Mouse (Mus musculus): ENCODE results near the gene Igsf8. TPM values are rescaled to one million over a fixed set of nuclear protein-coding genes. Genes with fewer than 3 reads are reported as not detected.

Igsf8 gene
- polyA plus RNA-seq, 1 experiment from 2014 or later, result 45.9 TPM

GRCm38 (mm10) chr1:172349916-172350812, 88.7 kb downstream of the Igsf8 start:
- no peak overlapping the region for H3K27ac ChIP-seq
- H3K4me2 ChIP-seq, result 0 out of 2 replicates have a peak overlapping the region, but pooled peaks have one; percentile 17
- no peaks in the 10 kb centered on the region for H3K36me3 ChIP-seq
- peaks cover 12% of the 10 kb centered on the region; the same call in 1 of the 2 replicates for H3K4me1 ChIP-seq (replicated peaks)
- peak; percentile 45; the same call in 1 of the 2 replicates for ATAC-seq (ENCODE audit: insufficient number of reproducible peaks, insufficient read depth, low FRiP score, low TSS enrichment, low read depth)
- H3K4me3 ChIP-seq (replicated peaks), result no peak overlapping the region
- H3K27me3 ChIP-seq, result peaks cover 48% of the 10 kb centered on the region
- H3K9me3 ChIP-seq, result no peaks in the 10 kb centered on the region
- 14% methylated on average over 19 of the region's 19 CpGs for WGBS
- no peak overlapping the region for H3K9ac ChIP-seq (replicated peaks)

- Histone ChIP-seq H3K4me3 (replicated peaks) (no peak overlapping the region), H3K9ac (replicated peaks) (no peak overlapping the region), H3K27me3 (peaks cover 56% of the 10 kb centered on the region), H3K36me3 (no peaks in the 10 kb centered on the region), H3K4me1 (replicated peaks) (peaks cover 12% of the 10 kb centered on the region; the same call in 1 of the 2 replicates), H3K4me2 (no peak overlapping the region), H3K27ac (no peak overlapping the region), H3K9me3 (no peaks in the 10 kb centered on the region)
- 71% methylated on average over 6 of the region's 6 CpGs for WGBS
- no peak for ATAC-seq (ENCODE audit: insufficient number of reproducible peaks, insufficient read depth, low FRiP score, low TSS enrichment, low read depth)
These were observed 90.6 kb downstream of the Igsf8 start for GRCm38 (mm10) chr1:172352001-172352400.

- Histone ChIP-seq H3K4me3 (replicated peaks) (no peak overlapping the region), H3K27ac (no peak overlapping the region), H3K4me2 (no peak overlapping the region), H3K36me3 (no peaks in the 10 kb centered on the region), H3K27me3 (peaks cover 57% of the 10 kb centered on the region), H3K4me1 (replicated peaks) (peaks cover 12% of the 10 kb centered on the region; the same call in 1 of the 2 replicates), H3K9ac (replicated peaks) (no peak overlapping the region), H3K9me3 (no peaks in the 10 kb centered on the region)
- WGBS, result 76% methylated on average over 3 of the region's 3 CpGs
- no peak for ATAC-seq (ENCODE audit: insufficient number of reproducible peaks, insufficient read depth, low FRiP score, low TSS enrichment, low read depth)
These were observed 91.0 kb downstream of the Igsf8 start for GRCm38 (mm10) chr1:172352453-172352852.

- H3K27ac ChIP-seq, result no peak overlapping the region
- no peak for ATAC-seq (ENCODE audit: insufficient number of reproducible peaks, insufficient read depth, low FRiP score, low TSS enrichment, low read depth)
These were observed 93.9 kb downstream of the Igsf8 start for GRCm38 (mm10) chr1:172355336-172355735.

GRCm38 (mm10) chr1:172357550-172357949, 96.1 kb downstream of the Igsf8 start:
- Histone ChIP-seq H3K27me3 (peaks cover 24% of the 10 kb centered on the region), H3K9me3 (no peaks in the 10 kb centered on the region), H3K36me3 (no peaks in the 10 kb centered on the region), H3K4me2 (no peak overlapping the region), H3K27ac (no peak overlapping the region), H3K9ac (replicated peaks) (no peak overlapping the region), H3K4me3 (replicated peaks) (no peak overlapping the region), H3K4me1 (replicated peaks) (no peaks in the 10 kb centered on the region)
- 0 out of 2 replicates have a peak, but pooled peaks have one; percentile 54 for ATAC-seq (ENCODE audit: insufficient number of reproducible peaks, insufficient read depth, low FRiP score, low TSS enrichment, low read depth)
- WGBS, result 0% methylated on average over 1 of the region's 1 CpGs

More at GRCm38 (mm10) chr1:172355336-172355735, 93.9 kb downstream of the Igsf8 start:
- no peak overlapping the region for H3K4me2 ChIP-seq
- no peak overlapping the region for H3K4me3 ChIP-seq (replicated peaks)
- no peak overlapping the region for H3K9ac ChIP-seq (replicated peaks)
- H3K36me3 ChIP-seq, result no peaks in the 10 kb centered on the region
- H3K4me1 ChIP-seq (replicated peaks), result peaks cover 6% of the 10 kb centered on the region; the same call in 1 of the 2 replicates
- 45% methylated on average over 3 of the region's 3 CpGs for WGBS
- peaks cover 43% of the 10 kb centered on the region for H3K27me3 ChIP-seq
- no peaks in the 10 kb centered on the region for H3K9me3 ChIP-seq

GRCm38 (mm10) chr1:172358341-172358740, 96.9 kb downstream of the Igsf8 start:
- no peak overlapping the region for H3K4me3 ChIP-seq (replicated peaks)
- no peak overlapping the region for H3K4me2 ChIP-seq
- H3K4me1 ChIP-seq (replicated peaks), result no peaks in the 10 kb centered on the region
- no peak overlapping the region for H3K27ac ChIP-seq
- WGBS, result 82% methylated on average over 10 of the region's 10 CpGs
- no peaks in the 10 kb centered on the region for H3K9me3 ChIP-seq
- no peaks in the 10 kb centered on the region for H3K36me3 ChIP-seq
- ATAC-seq (ENCODE audit: insufficient number of reproducible peaks, insufficient read depth, low FRiP score, low TSS enrichment, low read depth), result no peak
- no peak overlapping the region for H3K9ac ChIP-seq (replicated peaks)
- peaks cover 17% of the 10 kb centered on the region for H3K27me3 ChIP-seq

GRCm38 (mm10) chr1:172364684-172365083, 103.2 kb downstream of the Igsf8 start:
- Histone ChIP-seq H3K36me3 (no peaks in the 10 kb centered on the region), H3K4me3 (replicated peaks) (no peak overlapping the region), H3K27me3 (peaks cover 16% of the 10 kb centered on the region), H3K4me2 (no peak overlapping the region), H3K9ac (replicated peaks) (no peak overlapping the region), H3K4me1 (replicated peaks) (0 out of 2 replicates have a peak, but pooled peaks cover 2% of the 10 kb centered on the region), H3K27ac (no peak overlapping the region), H3K9me3 (no peaks in the 10 kb centered on the region)
- 13% methylated on average over 6 of the region's 6 CpGs for WGBS
- no peak for ATAC-seq (ENCODE audit: insufficient number of reproducible peaks, insufficient read depth, low FRiP score, low TSS enrichment, low read depth)

- Histone ChIP-seq H3K4me3 (replicated peaks) (no peak overlapping the region), H3K36me3 (no peaks in the 10 kb centered on the region), H3K27me3 (peaks cover 24% of the 10 kb centered on the region), H3K4me2 (peak overlapping the region; percentile 25), H3K9ac (replicated peaks) (no peak overlapping the region), H3K9me3 (no peaks in the 10 kb centered on the region), H3K4me1 (replicated peaks) (0 out of 2 replicates have a peak, but pooled peaks cover 2% of the 10 kb centered on the region), H3K27ac (no peak overlapping the region)
- 31% methylated on average over 23 of the region's 23 CpGs for WGBS
- peak; percentile 35; the same call in 1 of the 2 replicates for ATAC-seq (ENCODE audit: insufficient number of reproducible peaks, insufficient read depth, low FRiP score, low TSS enrichment, low read depth)
These were observed 107.5 kb downstream of the Igsf8 start for GRCm38 (mm10) chr1:172368768-172369418.

Other genes starting within 250 kb of the Igsf8 start
- 23.2 and 23.7 TPM in 2 replicates for gene Vangl2, start 233.2 kb upstream of the Igsf8 start, polyA plus RNA-seq (2016; fragmentation: Nextera tagmentation; extraction: Ambion mirVana)
- gene Nhlh1, start 204.1 kb upstream of the Igsf8 start, polyA plus RNA-seq (2016; fragmentation: Nextera tagmentation; extraction: Ambion mirVana), result 0.14 TPM in 1 of 2 replicates, not detected in the other
- 219 and 228 TPM in 2 replicates for gene Copa, start 179.1 kb upstream of the Igsf8 start, polyA plus RNA-seq (2016; fragmentation: Nextera tagmentation; extraction: Ambion mirVana)
- gene Ncstn, start 178.8 kb upstream of the Igsf8 start, polyA plus RNA-seq (2016; fragmentation: Nextera tagmentation; extraction: Ambion mirVana), result 86.6 and 96.6 TPM in 2 replicates
- gene Pex19, start 134.9 kb upstream of the Igsf8 start, polyA plus RNA-seq (2016; fragmentation: Nextera tagmentation; extraction: Ambion mirVana), result 173 and 177 TPM in 2 replicates
- 179 TPM in 2 replicates for gene Dcaf8, start 113.6 kb upstream of the Igsf8 start, polyA plus RNA-seq (2016; fragmentation: Nextera tagmentation; extraction: Ambion mirVana)
- 69.5 and 76.5 TPM in 2 replicates for gene Pea15a, start 54.8 kb upstream of the Igsf8 start, polyA plus RNA-seq (2016; fragmentation: Nextera tagmentation; extraction: Ambion mirVana)
- 2.9 and 4.1 TPM in 2 replicates for gene Casq1, start 41.8 kb upstream of the Igsf8 start, polyA plus RNA-seq (2016; fragmentation: Nextera tagmentation; extraction: Ambion mirVana)
- gene Atp1a4, start 3.2 kb upstream of the Igsf8 start, polyA plus RNA-seq (2016; fragmentation: Nextera tagmentation; extraction: Ambion mirVana), result not detected in 2 replicates
- gene Atp1a2, start 36.4 kb downstream of the Igsf8 start, polyA plus RNA-seq (2016; fragmentation: Nextera tagmentation; extraction: Ambion mirVana), result 5.1 and 5.4 TPM in 2 replicates
- not detected in 2 replicates for gene Kcnj9, start 67.7 kb downstream of the Igsf8 start, polyA plus RNA-seq (2016; fragmentation: Nextera tagmentation; extraction: Ambion mirVana)
- 0.04 and 0.05 TPM in 2 replicates for gene Kcnj10, start 79.6 kb downstream of the Igsf8 start, polyA plus RNA-seq (2016; fragmentation: Nextera tagmentation; extraction: Ambion mirVana)
- gene Pigm, start 114.9 kb downstream of the Igsf8 start, polyA plus RNA-seq (2016; fragmentation: Nextera tagmentation; extraction: Ambion mirVana), result 9.3 and 9.8 TPM in 2 replicates
- gene Slamf9, start 213.7 kb downstream of the Igsf8 start, polyA plus RNA-seq (2016; fragmentation: Nextera tagmentation; extraction: Ambion mirVana), result 0.21 TPM in 1 of 2 replicates, not detected in the other
- 69.7 and 70.5 TPM in 2 replicates for gene Igsf9, start 220.1 kb downstream of the Igsf8 start, polyA plus RNA-seq (2016; fragmentation: Nextera tagmentation; extraction: Ambion mirVana)
- gene Tagln2, start 238.4 kb downstream of the Igsf8 start, polyA plus RNA-seq (2016; fragmentation: Nextera tagmentation; extraction: Ambion mirVana), result 66.4 and 74.9 TPM in 2 replicates